Mouse (Mus musculus): Measurements from ENCODE around the gene Kirrel3. TPM values are rescaled to one million over a fixed set of nuclear protein-coding genes. Genes with fewer than 3 reads are reported as not detected.
A peak's percentile ranks its signal among the peaks of the same experiment; 100 is the strongest.

Gene Kirrel3
- polyA plus RNA-seq, 1 experiment from 2014 or later = 6.6 TPM

DNA sequence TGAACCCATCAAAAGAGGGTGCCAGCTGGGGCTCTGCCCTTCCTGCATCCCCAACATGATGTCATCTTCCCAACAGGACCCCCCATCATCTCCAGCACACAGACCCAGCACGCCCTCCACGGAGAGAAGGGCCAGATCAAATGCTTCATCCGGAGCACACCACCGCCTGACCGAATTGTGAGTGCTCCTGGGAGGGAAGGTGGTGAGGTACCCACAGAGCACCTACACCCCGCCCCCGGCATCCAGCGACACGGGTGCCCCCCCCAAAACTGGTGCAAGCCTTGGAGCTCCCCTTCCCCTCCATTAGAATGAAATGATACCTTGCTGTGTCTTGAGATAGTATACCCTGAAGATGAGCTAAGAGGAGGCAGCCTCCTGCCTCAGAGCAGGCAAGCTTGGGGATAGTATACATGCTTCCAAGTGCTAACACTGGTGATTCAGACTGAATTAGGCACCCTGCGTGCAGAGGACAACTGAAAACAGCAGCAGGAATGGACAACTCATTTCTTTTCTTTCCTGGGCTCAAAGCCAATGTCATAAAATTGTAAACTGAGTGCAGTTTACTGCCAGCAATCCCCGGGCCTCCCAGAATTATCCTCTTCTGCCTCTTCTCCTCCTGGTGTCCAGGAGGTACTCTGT is 534.4 kb downstream of the Kirrel3 start:
- Histone ChIP-seq H3K4me1 (ENCODE audit: control insufficient read depth, insufficient read depth, low read length) (peaks cover 4% of the 10 kb centered on the region; the same call in 1 of the 2 replicates), H3K9me3 (ENCODE audit: control insufficient read depth, low read length) (no peaks in the 10 kb centered on the region), H3K27ac (ENCODE audit: low read depth, low read length) (no peak overlapping the region), H3K4me2 (ENCODE audit: low read depth) (no peak overlapping the region), H3K4me3 (ENCODE audit: low read depth, low read length) (no peak overlapping the region), H3K9ac (ENCODE audit: low read length) (no peak overlapping the region), H3K36me3 (ENCODE audit: control insufficient read depth, insufficient read depth, low read length) (no peaks in the 10 kb centered on the region), H3K27me3 (ENCODE audit: control insufficient read depth, insufficient read depth, low read length) (no peaks in the 10 kb centered on the region)
- ATAC-seq (ENCODE audit: insufficient read depth, low FRiP score, low TSS enrichment) = no peak; the same call in 1 of the 2 replicates
- DNase-seq (ENCODE audit: low spot score) = no peak
- WGBS = 52% methylated on average over 11 of the region's 11 CpGs

DNA sequence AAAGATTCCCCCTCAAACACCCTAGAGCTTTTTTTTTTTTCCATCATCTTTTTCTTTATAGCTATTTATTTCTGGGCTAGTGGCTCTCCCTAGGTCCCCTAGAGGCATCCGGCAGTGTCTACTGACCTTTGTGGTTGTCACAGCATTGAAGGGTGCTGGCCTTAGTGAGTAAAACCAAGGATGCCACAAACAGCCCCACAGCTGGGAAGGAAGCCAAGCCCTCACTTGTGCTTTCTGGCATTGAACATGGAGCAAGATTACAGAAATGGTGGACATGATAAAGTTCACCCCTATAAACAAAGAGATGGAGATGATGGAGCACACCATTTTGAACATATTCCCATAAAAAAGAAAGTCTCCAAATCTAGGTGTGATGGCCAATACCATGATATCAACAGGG is 536.0 kb downstream of the Kirrel3 start:
- H3K27ac ChIP-seq (ENCODE audit: low read depth, low read length) = no peak overlapping the region
- H3K36me3 ChIP-seq (ENCODE audit: control insufficient read depth, insufficient read depth, low read length) = no peaks in the 10 kb centered on the region
- WGBS = 92% methylated on average over 1 of the region's 1 CpGs
- ATAC-seq (ENCODE audit: insufficient read depth, low FRiP score, low TSS enrichment) (no peak), DNase-seq (ENCODE audit: low spot score) (no peak)
- no peak overlapping the region for H3K4me2 ChIP-seq (ENCODE audit: low read depth)
- H3K4me3 ChIP-seq (ENCODE audit: low read depth, low read length) = no peak overlapping the region
- no peak overlapping the region for H3K9ac ChIP-seq (ENCODE audit: low read length)
- no peaks in the 10 kb centered on the region for H3K27me3 ChIP-seq (ENCODE audit: control insufficient read depth, insufficient read depth, low read length)
- no peaks in the 10 kb centered on the region for H3K9me3 ChIP-seq (ENCODE audit: control insufficient read depth, low read length)
- H3K4me1 ChIP-seq (ENCODE audit: control insufficient read depth, insufficient read depth, low read length) = peaks cover 4% of the 10 kb centered on the region; the same call in 1 of the 2 replicates

DNA sequence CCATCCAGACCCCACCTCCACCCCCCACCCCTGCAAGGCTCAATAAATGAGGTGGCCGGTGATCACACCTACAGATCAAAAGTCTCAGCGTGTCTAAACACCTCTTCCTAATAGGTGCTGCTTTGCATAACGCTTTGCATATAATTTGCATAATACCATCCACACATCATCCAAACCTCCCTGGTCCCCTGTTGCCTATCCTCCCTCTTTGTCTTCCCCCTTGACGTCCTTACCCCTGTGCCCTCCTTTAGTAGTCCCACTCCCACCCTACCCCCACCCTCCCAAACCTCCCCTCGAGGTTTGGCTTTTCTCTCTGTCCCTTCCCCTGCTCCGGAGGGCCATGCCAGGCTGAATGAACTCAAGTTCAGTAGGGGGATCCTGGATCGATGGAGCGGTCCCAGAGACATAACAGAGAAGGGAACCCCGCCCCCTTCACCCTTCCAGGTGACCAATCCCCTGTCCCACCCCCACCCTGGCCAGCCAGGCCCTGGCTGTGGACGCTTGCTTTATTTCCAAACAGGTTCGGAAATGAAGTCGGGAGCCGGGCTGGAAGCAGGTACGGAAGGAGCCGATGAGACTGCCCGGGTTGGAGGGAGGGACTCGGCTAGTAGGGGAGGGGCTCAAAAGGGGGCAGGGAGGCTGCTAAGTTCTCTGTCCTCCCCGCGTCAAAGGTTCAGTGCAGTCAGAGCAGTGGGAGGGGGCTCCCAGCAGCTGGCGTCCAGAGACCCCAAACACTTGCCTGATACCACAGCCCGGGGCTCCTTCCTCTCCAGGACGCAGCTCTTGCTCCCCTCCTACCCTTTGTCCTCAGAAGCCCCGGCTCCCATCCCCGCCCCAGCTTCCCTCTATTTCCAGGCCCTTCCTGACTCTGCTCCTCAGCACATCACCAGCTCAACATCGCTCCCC is 539.1 kb downstream of the Kirrel3 start:
- Histone ChIP-seq H3K9me3 (ENCODE audit: control insufficient read depth, low read length) (no peaks in the 10 kb centered on the region), H3K4me3 (ENCODE audit: low read depth, low read length) (peak overlapping the region; percentile 22), H3K4me2 (ENCODE audit: low read depth) (peak overlapping the region; percentile 50), H3K27ac (ENCODE audit: low read depth, low read length) (no peak overlapping the region), H3K4me1 (ENCODE audit: control insufficient read depth, insufficient read depth, low read length) (peaks cover 4% of the 10 kb centered on the region; the same call in 1 of the 2 replicates), H3K36me3 (ENCODE audit: control insufficient read depth, insufficient read depth, low read length) (no peaks in the 10 kb centered on the region), H3K27me3 (ENCODE audit: control insufficient read depth, insufficient read depth, low read length) (no peaks in the 10 kb centered on the region), H3K9ac (ENCODE audit: low read length) (peak overlapping the region; percentile 44)
- DNase-seq (ENCODE audit: low spot score) (peak; percentile 23), ATAC-seq (ENCODE audit: insufficient read depth, low FRiP score, low TSS enrichment) (peak; percentile 35; the same call in 1 of the 2 replicates)
- WGBS = 2% methylated on average over 25 of the region's 25 CpGs

DNA sequence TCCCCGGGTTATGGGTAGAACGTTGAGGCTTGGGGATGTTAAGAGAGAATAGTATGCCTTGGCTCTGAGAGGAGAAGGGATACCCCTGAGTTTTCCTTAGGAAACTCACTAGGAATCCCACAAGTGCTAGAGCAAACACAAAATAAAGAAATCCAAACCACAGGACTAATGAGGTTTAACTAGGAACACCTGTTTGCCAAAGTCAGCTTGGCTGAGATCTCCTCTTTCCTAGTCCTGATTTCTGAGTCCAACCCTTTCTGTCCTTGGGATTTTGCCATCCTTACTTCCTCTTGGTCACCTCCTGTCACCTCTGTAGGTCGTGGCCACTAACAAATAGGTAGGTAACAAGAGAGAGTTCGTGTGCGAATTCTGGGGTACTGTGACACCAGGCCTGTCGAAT is 540.6 kb downstream of the Kirrel3 start:
- Histone ChIP-seq H3K36me3 (ENCODE audit: control insufficient read depth, insufficient read depth, low read length) (no peaks in the 10 kb centered on the region), H3K4me1 (ENCODE audit: control insufficient read depth, insufficient read depth, low read length) (peaks cover 4% of the 10 kb centered on the region; the same call in 1 of the 2 replicates), H3K9me3 (ENCODE audit: control insufficient read depth, low read length) (no peaks in the 10 kb centered on the region), H3K9ac (ENCODE audit: low read length) (no peak overlapping the region), H3K27ac (ENCODE audit: low read depth, low read length) (no peak overlapping the region), H3K4me3 (ENCODE audit: low read depth, low read length) (no peak overlapping the region), H3K4me2 (ENCODE audit: low read depth) (no peak overlapping the region), H3K27me3 (ENCODE audit: control insufficient read depth, insufficient read depth, low read length) (no peaks in the 10 kb centered on the region)
- WGBS = 88% methylated on average over 6 of the region's 6 CpGs
- no peak for ATAC-seq (ENCODE audit: insufficient read depth, low FRiP score, low TSS enrichment)
- no peak for DNase-seq (ENCODE audit: low spot score)

DNA sequence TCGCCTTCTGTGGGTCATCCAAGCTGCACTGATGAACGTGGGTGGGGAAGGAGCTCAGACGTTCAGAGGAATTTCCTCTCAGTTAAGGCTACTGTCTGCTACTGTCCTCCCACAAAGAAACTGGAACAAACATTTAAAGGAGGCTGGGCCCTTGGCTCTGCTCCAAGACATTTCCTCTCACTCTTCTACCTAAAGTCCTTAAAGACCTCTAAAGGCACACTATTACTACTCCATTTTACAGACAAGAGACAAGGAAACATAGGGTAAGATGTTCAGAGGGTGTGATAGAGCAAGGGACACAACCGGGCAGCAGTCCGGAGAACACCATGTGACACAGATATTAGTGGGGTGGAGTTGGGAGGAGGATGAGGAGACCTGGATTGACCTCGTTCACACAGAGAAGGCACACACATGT is 541.2 kb downstream of the Kirrel3 start:
- WGBS = 70% methylated on average over 6 of the region's 6 CpGs
- H3K9ac ChIP-seq (ENCODE audit: low read length) = no peak overlapping the region
- no peaks in the 10 kb centered on the region for H3K36me3 ChIP-seq (ENCODE audit: control insufficient read depth, insufficient read depth, low read length)
- H3K4me3 ChIP-seq (ENCODE audit: low read depth, low read length) = no peak overlapping the region
- no peaks in the 10 kb centered on the region for H3K9me3 ChIP-seq (ENCODE audit: control insufficient read depth, low read length)
- no peak for DNase-seq (ENCODE audit: low spot score)
- H3K4me2 ChIP-seq (ENCODE audit: low read depth) = no peak overlapping the region
- peaks cover 4% of the 10 kb centered on the region; the same call in 1 of the 2 replicates for H3K4me1 ChIP-seq (ENCODE audit: control insufficient read depth, insufficient read depth, low read length)
- no peak overlapping the region for H3K27ac ChIP-seq (ENCODE audit: low read depth, low read length)
- no peak for ATAC-seq (ENCODE audit: insufficient read depth, low FRiP score, low TSS enrichment)
- H3K27me3 ChIP-seq (ENCODE audit: control insufficient read depth, insufficient read depth, low read length) = no peaks in the 10 kb centered on the region

DNA sequence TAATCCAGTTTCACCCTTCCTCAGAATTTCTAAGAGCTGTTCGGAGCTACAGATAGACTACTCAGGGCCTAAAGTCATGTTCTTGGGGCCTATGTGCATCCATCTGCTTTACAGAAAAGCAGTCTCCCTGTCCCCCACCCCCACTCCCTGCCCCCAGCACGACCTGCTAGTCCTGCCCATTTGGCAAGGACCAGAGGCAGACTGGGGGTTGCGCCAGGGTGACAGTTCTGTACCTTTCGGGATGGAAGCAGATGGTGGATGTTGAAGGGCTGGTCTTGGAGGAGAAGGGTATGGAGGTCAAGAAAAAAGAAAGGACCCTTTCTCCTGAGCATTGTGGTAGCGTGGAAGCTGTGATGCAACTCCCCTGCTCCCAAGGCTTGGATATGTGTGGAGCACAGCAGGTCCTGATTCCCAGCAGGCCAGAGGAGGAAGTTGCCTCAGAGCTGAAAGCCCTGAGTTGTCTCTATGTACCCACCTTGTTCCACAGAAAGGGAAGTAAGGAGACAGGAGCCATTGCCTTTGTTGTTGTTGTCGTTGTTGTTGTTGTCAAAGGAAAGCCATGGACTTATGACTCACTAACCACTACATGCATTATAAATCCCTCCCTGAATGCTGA is 541.8 kb downstream of the Kirrel3 start:
- Histone ChIP-seq H3K27ac (ENCODE audit: low read depth, low read length) (no peak overlapping the region), H3K9ac (ENCODE audit: low read length) (no peak overlapping the region), H3K4me3 (ENCODE audit: low read depth, low read length) (no peak overlapping the region), H3K9me3 (ENCODE audit: control insufficient read depth, low read length) (no peaks in the 10 kb centered on the region), H3K4me1 (ENCODE audit: control insufficient read depth, insufficient read depth, low read length) (peaks cover 4% of the 10 kb centered on the region; the same call in 1 of the 2 replicates), H3K36me3 (ENCODE audit: control insufficient read depth, insufficient read depth, low read length) (no peaks in the 10 kb centered on the region), H3K4me2 (ENCODE audit: low read depth) (no peak overlapping the region), H3K27me3 (ENCODE audit: control insufficient read depth, insufficient read depth, low read length) (no peaks in the 10 kb centered on the region)
- 73% methylated on average over 6 of the region's 6 CpGs for WGBS
- no peak for DNase-seq (ENCODE audit: low spot score)
- ATAC-seq (ENCODE audit: insufficient read depth, low FRiP score, low TSS enrichment) = no peak

DNA sequence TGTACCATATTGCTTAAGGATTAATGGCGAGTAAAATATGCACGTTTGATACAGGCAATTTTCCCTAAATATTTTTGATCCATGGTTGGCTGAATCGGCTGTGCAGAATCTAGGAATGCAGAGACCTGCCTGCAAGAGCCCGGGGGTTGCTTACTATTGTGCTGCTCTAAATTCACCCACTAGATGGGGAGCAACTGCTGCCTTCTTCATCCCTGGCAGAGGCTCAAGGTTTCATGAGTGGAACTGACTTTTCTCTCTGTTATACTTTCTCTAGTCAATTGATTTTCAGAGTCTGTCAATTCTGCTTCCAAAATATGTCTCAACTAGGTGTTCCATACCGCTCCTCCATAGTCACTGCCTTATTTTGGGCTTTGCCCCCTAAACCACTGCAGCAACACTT is 545.1 kb downstream of the Kirrel3 start:
- 90% methylated on average over 5 of the region's 5 CpGs for WGBS
- H3K9ac ChIP-seq (ENCODE audit: low read length) = no peak overlapping the region
- no peak overlapping the region for H3K4me2 ChIP-seq (ENCODE audit: low read depth)
- no peaks in the 10 kb centered on the region for H3K27me3 ChIP-seq (ENCODE audit: control insufficient read depth, insufficient read depth, low read length)
- H3K36me3 ChIP-seq (ENCODE audit: control insufficient read depth, insufficient read depth, low read length) = no peaks in the 10 kb centered on the region
- ATAC-seq (ENCODE audit: insufficient read depth, low FRiP score, low TSS enrichment) (no peak), DNase-seq (ENCODE audit: low spot score) (no peak)
- no peak overlapping the region for H3K4me3 ChIP-seq (ENCODE audit: low read depth, low read length)
- no peak overlapping the region for H3K27ac ChIP-seq (ENCODE audit: low read depth, low read length)
- H3K4me1 ChIP-seq (ENCODE audit: control insufficient read depth, insufficient read depth, low read length) = no peaks in the 10 kb centered on the region
- H3K9me3 ChIP-seq (ENCODE audit: control insufficient read depth, low read length) = no peaks in the 10 kb centered on the region

DNA sequence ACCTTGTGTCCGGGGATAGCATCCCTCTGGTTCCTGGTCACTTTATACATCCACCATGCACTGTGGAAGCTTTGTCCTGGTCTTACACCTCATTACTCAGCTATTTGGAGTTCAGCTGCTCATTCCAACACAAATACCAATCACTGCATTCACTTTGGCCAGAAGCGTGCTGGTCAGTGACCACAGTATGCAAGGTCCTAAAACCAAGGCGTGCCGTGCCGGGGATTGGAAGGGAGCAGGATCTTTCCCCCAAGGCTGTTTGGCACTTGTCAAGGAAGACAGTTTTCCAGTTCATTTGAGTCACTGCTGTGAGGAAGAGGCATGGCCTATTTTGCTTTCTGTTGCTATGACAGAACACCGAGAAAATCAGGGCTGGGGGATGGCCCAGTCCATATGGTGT is 546.8 kb downstream of the Kirrel3 start:
- DNase-seq (ENCODE audit: low spot score) = no peak
- Histone ChIP-seq H3K27me3 (ENCODE audit: control insufficient read depth, insufficient read depth, low read length) (no peaks in the 10 kb centered on the region), H3K9me3 (ENCODE audit: control insufficient read depth, low read length) (no peaks in the 10 kb centered on the region), H3K36me3 (ENCODE audit: control insufficient read depth, insufficient read depth, low read length) (no peaks in the 10 kb centered on the region), H3K4me3 (ENCODE audit: low read depth, low read length) (no peak overlapping the region), H3K4me1 (ENCODE audit: control insufficient read depth, insufficient read depth, low read length) (no peaks in the 10 kb centered on the region), H3K9ac (ENCODE audit: low read length) (no peak overlapping the region), H3K27ac (ENCODE audit: low read depth, low read length) (no peak overlapping the region), H3K4me2 (ENCODE audit: low read depth) (no peak overlapping the region)
- ATAC-seq (ENCODE audit: insufficient read depth, low FRiP score, low TSS enrichment) = no peak
- 77% methylated on average over 6 of the region's 6 CpGs for WGBS
